Mouse (Mus musculus) megakaryocyte, embryonic 14.5 days (primary cell): ENCODE results near the gene Fam192a. TPM values are rescaled to one million over a fixed set of nuclear protein-coding genes. Genes with fewer than 3 reads are reported as not detected.

ENCODE experiments used
- H3K27me3 ChIP-seq: replicated peaks from 2 replicates; pipeline ENCODE3; 2012; ENCODE audit warnings: inconsistent platforms
- H3K36me3 ChIP-seq: replicated peaks from 2 replicates; pipeline ENCODE3; 2012; ENCODE audit warnings: low read length, inconsistent platforms, mixed read lengths
- H3K4me1 ChIP-seq: 2 replicates; pipeline ENCODE4 v1.6.1; 2012; ENCODE audit warnings: inconsistent platforms
- H3K4me3 ChIP-seq: replicated peaks from 2 replicates; pipeline ENCODE3; 2012; ENCODE audit warnings: moderate library complexity, mild to moderate bottlenecking, inconsistent platforms
- H3K9me3 ChIP-seq: 2 replicates; pipeline ENCODE4 v1.6.1; 2012; ENCODE audit warnings: inconsistent platforms
- FLI1 ChIP-seq: IDR thresholded peaks from 2 replicates; pipeline ENCODE4 v1.6.1; 2012; ENCODE audit warnings: low read length, inconsistent platforms, mixed read lengths
- GATA1 ChIP-seq: IDR thresholded peaks from 3 replicates; pipeline ENCODE4 v1.6.1; 2012; ENCODE audit warnings: mixed read lengths, low read length, inconsistent platforms, borderline replicate concordance
- polyA plus RNA-seq: library from polyadenylated mRNA; stranded (reverse); fragments of >175 nt; gene quantifications from 2 replicates; pipeline ENCODE4 v1.2.3, GENCODE M21; 2012; ENCODE audit warnings: low replicate concordance; ENCODE audit not compliant: insufficient read depth

Gene Fam192a
- polyA plus RNA-seq, 1 experiment: 44.5 TPM

DNA sequence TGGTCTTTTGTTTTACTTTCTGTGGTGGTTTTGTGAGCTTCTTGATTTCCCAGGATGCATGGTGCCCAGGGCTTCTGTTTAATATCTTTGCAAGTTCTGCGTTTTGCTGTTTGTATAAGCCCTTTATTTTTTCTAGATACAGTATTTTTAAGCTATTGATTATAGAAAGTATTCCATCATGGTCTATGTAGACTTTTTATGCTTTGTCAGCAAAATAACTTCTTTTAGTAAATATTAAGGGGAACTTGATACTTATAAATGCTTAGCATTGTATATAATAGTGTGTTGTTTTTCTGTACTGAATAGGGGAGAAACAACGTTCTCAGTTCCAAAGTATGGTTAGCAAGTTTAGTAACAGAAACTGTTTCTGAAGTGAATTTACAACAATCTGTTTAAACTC lies 2.2 kb upstream of the Fam192a start:
- TF ChIP-seq GATA1: no peak
- TF ChIP-seq FLI1: no peak
- Histone ChIP-seq H3K4me3 (no peak overlapping the region), H3K27me3 (no peaks in the 10 kb centered on the region), H3K4me1 (peaks cover 45% of the 10 kb centered on the region), H3K36me3 (peaks cover 23% of the 10 kb centered on the region), H3K9me3 (no peaks in the 10 kb centered on the region)

DNA sequence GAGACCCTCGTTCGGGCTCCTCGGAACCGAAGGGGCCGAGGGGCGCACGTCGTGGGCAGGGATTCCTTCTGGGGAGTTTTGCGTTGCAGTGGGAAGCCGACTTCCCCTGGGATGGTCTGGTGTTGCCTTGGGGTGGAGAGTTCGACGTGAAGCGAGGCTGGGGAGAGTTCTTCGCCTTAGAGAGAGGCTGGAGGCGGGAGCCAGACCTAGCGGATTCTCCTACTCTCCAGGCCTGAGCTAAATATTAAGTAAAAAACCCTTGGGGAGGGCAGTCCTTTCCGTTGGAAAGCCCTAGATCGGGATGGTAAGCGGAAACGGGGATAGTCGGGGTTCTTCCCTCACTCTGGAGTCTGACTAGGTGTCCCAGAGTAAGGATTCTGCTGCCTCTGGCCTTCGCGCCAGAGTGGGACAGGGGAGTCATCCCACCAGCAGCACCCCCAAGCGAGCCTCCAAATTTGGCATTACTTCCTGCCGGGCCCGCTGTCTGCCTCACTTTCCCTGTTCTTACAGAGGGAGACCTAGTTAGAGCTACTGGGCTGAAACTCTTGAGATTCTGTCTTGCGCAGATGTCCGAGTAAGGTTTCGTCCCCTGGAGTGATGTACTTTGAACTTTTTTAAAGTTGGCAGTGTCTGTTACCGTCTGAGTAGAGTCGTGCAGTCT lies 804 bp upstream of the Fam192a start:
- no peaks in the 10 kb centered on the region for H3K27me3 ChIP-seq
- H3K4me1 ChIP-seq: peaks cover 46% of the 10 kb centered on the region
- TF ChIP-seq FLI1 (no peak), GATA1 (no peak)
- no peaks in the 10 kb centered on the region for H3K9me3 ChIP-seq
- H3K4me3 ChIP-seq: peak overlapping the region; percentile 100
- H3K36me3 ChIP-seq: peaks cover 15% of the 10 kb centered on the region

DNA sequence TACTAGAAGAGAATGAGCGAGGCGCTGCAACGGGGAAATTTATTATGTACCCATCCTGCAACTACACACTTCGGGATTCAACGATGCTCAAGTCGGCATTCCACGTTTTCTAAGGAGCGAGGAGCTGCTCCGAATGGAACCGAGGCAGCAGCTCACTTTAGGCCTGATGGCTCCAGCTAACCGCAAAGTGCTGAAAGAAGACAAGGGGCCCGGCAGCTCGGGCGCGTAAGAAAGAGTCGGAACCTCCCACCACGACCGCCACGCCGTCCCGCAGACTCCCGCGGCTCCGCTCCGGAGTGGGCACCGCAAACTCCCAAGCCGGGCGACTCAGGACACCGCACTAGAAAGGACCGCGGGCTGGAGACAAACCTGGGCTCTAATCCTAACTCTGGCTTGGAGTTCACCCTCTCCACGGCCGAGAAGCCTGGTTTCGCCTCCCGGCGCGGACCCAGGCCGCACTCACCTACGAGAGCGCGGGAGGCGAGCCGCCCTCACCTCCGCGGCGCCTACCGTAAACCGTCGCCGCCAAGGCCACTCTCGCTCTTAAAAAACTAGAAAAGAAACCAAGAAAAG lies 677 bp downstream of the Fam192a start:
- Histone ChIP-seq H3K4me3 (peak overlapping the region; percentile 100), H3K9me3 (no peaks in the 10 kb centered on the region), H3K36me3 (peaks cover 11% of the 10 kb centered on the region), H3K4me1 (peaks cover 45% of the 10 kb centered on the region), H3K27me3 (no peaks in the 10 kb centered on the region)
- TF ChIP-seq FLI1 (no peak), GATA1 (no peak)

DNA sequence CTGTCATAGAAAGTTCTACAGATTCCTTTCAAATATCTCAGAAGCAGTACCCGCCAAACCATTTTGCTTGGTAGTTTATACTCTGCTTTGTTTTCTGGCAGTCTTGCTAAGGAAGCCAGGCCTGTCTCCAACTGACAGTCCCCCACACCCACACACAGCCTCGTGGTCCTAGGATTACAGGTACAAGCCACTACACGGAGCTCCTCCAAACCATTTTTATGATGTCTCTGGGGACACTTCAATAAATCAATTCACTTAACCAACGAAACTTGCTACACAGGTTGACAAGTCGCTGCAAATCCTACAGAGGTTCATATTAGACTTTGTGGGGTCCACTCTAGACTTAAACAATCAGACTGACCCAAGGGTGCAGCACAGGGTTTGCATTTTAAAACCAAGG lies 1.3 kb downstream of the Fam192a start:
- Histone ChIP-seq H3K27me3 (no peaks in the 10 kb centered on the region), H3K36me3 (peaks cover 18% of the 10 kb centered on the region), H3K9me3 (no peaks in the 10 kb centered on the region), H3K4me1 (peaks cover 44% of the 10 kb centered on the region), H3K4me3 (peak overlapping the region; percentile 100)
- TF ChIP-seq GATA1 (no peak), FLI1 (no peak)

DNA sequence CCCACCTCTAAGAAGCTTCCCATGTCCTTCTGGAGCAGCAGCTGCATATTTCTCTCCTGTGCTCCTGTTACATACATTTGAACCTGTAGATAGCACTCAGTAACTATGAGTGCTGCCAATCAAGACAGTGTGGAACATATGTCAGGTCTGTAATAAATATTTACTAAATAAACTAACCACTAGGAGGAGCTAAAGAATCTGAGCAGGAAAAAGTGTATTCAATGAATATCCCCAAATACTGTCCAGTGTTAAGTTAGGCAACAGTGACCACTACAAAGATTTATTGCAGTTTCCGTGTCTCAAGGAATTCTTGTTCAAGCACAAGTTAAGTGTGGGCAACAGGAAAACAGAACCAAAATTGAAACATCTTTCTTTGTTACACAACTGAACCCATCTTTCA lies 7.6 kb downstream of the Fam192a start:
- no peak overlapping the region for H3K4me3 ChIP-seq
- no peaks in the 10 kb centered on the region for H3K27me3 ChIP-seq
- TF ChIP-seq GATA1 (no peak), FLI1 (no peak)
- no peaks in the 10 kb centered on the region for H3K9me3 ChIP-seq
- H3K4me1 ChIP-seq: peaks cover 51% of the 10 kb centered on the region
- peaks cover 42% of the 10 kb centered on the region for H3K36me3 ChIP-seq

DNA sequence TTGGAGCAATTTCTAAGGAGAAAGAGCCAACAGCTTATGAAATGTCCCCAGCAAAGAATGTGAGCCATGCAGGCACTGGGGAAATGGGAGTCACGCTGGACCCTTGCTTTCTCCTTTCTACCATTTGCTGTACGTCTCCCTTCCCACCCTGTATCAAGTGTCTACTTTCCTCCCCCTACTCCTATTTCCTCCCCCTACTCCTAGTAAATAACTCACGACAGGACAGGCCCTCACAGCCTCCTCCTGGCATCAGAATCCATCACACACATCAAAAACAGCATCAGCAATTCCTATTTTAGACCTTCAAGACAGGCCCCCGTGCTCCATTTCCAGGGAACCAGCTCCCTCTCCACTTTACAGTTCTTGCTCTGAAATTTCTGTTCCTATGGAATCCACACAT lies 10.1 kb downstream of the Fam192a start:
- H3K4me3 ChIP-seq: no peak overlapping the region
- peaks cover 59% of the 10 kb centered on the region for H3K36me3 ChIP-seq
- H3K4me1 ChIP-seq: peaks cover 37% of the 10 kb centered on the region
- TF ChIP-seq GATA1 (no peak), FLI1 (no peak)
- H3K27me3 ChIP-seq: no peaks in the 10 kb centered on the region
- H3K9me3 ChIP-seq: no peaks in the 10 kb centered on the region

DNA sequence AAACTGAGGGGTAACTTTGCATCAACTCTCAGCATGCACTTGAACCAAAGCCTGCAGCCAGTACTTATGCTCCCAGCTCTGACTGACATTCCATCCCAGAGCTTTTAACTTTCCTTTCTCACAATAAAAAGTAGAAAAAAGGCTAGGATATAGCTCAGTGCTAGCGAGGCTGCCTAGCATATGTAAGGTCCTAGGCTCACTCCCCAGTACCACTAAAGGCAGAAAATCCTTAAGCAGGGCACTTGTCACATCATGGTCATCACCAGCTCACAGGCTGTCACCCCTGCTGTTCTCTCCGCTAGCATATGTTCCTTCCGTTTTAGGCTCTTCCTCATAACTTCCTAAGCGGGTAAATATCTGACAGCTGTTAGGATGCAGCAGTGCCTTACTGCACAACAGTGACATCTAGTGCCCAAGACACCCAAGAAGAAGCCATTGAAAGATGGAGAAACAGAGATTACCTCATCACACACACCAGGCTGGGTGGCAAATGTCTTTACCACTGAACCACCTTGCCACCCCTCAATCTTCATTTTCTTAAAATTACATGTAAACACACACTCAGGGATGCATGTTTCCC lies 17.5 kb downstream of the Fam192a start:
- Histone ChIP-seq H3K4me1 (peaks cover 18% of the 10 kb centered on the region), H3K27me3 (no peaks in the 10 kb centered on the region), H3K36me3 (peaks cover 99% of the 10 kb centered on the region), H3K9me3 (no peaks in the 10 kb centered on the region), H3K4me3 (no peak overlapping the region)
- TF ChIP-seq FLI1: no peak
- TF ChIP-seq GATA1: no peak

DNA sequence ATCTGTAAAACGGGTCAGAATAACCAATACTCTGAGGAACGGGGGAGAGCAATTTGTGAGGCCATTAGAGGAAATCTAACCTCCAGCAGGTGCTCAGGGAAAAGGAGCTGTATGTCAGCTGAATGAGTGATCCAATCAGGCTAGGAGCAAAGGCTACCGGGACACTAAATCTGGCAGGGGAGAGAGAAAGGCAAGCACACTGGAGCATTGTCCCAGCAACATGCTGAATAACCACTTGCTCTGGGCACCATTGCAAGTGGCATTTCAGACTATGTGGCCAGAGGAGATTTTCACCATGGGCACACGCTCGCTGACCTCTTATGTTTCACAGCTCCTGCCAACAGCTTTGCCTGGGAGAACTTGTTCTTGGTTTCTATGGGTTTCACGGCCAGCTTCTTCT lies 19.2 kb downstream of the Fam192a start:
- Histone ChIP-seq H3K36me3 (peaks cover 99% of the 10 kb centered on the region), H3K4me1 (peaks cover 18% of the 10 kb centered on the region), H3K9me3 (no peaks in the 10 kb centered on the region), H3K27me3 (no peaks in the 10 kb centered on the region), H3K4me3 (no peak overlapping the region)
- TF ChIP-seq GATA1 (no peak), FLI1 (no peak)

DNA sequence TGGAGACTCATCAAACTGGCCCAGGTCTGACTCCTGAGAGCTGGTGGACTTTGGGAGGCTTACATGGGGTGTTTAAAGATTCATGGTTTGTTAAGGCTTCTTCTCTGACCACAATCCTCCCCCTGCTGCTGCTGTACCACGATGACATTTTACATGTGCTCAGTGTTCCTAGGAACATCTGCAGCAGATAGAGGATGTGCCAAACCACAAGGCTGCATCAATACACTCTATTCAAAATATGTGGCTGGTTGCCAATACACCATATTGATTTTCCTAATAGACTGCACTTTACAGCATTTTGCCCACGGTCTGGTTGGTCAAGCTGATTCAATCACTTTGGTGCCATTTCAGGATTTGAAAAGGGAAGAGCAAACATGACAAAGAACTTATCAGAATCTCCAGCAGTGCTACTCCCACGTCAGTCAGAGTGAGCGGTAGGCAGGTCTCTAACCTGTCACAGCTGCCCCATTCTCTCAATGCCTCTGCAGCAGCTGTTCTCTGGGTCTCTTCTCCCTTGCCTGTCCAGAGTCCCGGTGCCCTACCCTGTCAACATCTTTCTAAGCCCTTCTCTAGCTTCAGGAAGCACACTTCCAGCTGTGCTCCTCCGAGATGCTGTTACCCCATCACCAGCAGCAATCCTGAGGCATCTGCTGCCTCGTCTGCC lies 19.8 kb downstream of the Fam192a start:
- no peaks in the 10 kb centered on the region for H3K9me3 ChIP-seq
- H3K4me3 ChIP-seq: no peak overlapping the region
- H3K36me3 ChIP-seq: peaks cover 99% of the 10 kb centered on the region
- peaks cover 18% of the 10 kb centered on the region for H3K4me1 ChIP-seq
- no peak for TF ChIP-seq GATA1
- no peak for TF ChIP-seq FLI1
- no peaks in the 10 kb centered on the region for H3K27me3 ChIP-seq

DNA sequence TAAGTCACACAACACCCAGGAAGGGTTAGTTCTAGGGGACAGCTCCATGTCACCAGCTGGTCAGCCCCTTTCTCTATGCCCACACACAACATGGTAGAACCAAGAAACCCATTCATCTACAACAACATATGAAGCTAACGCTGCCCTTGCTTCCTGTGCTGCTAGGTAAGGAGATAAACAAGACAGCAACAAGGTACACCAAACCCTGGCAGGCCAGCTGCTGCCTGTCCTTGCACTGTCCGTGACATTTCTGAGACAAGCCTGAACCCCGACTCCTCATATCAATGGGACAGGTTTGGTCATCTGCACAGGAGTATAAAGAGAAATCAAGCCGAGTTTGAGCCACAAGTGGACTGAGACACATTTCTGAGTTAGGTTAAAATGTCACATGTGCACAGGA lies 26.6 kb downstream of the Fam192a start:
- H3K4me1 ChIP-seq: peaks cover 44% of the 10 kb centered on the region
- peaks cover 85% of the 10 kb centered on the region for H3K36me3 ChIP-seq
- no peaks in the 10 kb centered on the region for H3K9me3 ChIP-seq
- TF ChIP-seq FLI1: no peak
- no peak for TF ChIP-seq GATA1
- H3K27me3 ChIP-seq: no peaks in the 10 kb centered on the region
- H3K4me3 ChIP-seq: no peak overlapping the region
